Mouse (Mus musculus): ENCODE data around the gene Jtb. TPM values are rescaled to one million over a fixed set of nuclear protein-coding genes. Genes with fewer than 3 reads are reported as not detected.

The Jtb gene
- polyA plus RNA-seq (2016; fragmentation: Nextera tagmentation; extraction: Ambion mirVana) = 71.4 and 73.5 TPM in 2 replicates

- H3K9me3 ChIP-seq (replicated peaks) = no peaks in the 10 kb centered on the region
- H3K4me1 ChIP-seq = peaks cover 14% of the 10 kb centered on the region
- WGBS = under 1% methylated on average over 61 of the region's 61 CpGs
- peaks cover 34% of the 10 kb centered on the region for H3K36me3 ChIP-seq
- H3K27me3 ChIP-seq (ENCODE audit: low read depth, poor library complexity, severe bottlenecking) = no peaks in the 10 kb centered on the region
- peak within 1 kb of the TSS; percentile 78 for H3K4me3 ChIP-seq
- H3K27ac ChIP-seq = peak within 1 kb of the TSS; percentile 91
- DNase-seq (ENCODE audit: low spot score) = peak; percentile 92
These were observed at the start of gene Jtb for GRCm38 (mm10) chr3:90231507-90232333. TSS of gene Jtb (plus strand) at chr3:90231597.

GRCm38 (mm10) chr3:90183581-90183980 is 47.8 kb upstream of the Jtb start:
- WGBS = 79% methylated on average over 3 of the region's 3 CpGs
- H3K4me3 ChIP-seq = no peak overlapping the region
- no peaks in the 10 kb centered on the region for H3K4me1 ChIP-seq
- no peaks in the 10 kb centered on the region for H3K36me3 ChIP-seq
- no peak overlapping the region for H3K27ac ChIP-seq
- no peaks in the 10 kb centered on the region for H3K27me3 ChIP-seq (ENCODE audit: low read depth, poor library complexity, severe bottlenecking)
- H3K9me3 ChIP-seq (replicated peaks) = no peaks in the 10 kb centered on the region
- DNase-seq (ENCODE audit: low spot score) = no peak

- no peaks in the 10 kb centered on the region for H3K9me3 ChIP-seq (replicated peaks)
- no peaks in the 10 kb centered on the region for H3K36me3 ChIP-seq
- no peak for DNase-seq (ENCODE audit: low spot score)
- no peaks in the 10 kb centered on the region for H3K27me3 ChIP-seq (ENCODE audit: low read depth, poor library complexity, severe bottlenecking)
- no peak overlapping the region for H3K4me3 ChIP-seq
- 84% methylated on average over 11 of the region's 11 CpGs for WGBS
- H3K4me1 ChIP-seq = peaks cover 28% of the 10 kb centered on the region
- no peak overlapping the region for H3K27ac ChIP-seq
These were observed 40.4 kb upstream of the Jtb start for GRCm38 (mm10) chr3:90190859-90191510.

GRCm38 (mm10) chr3:90194759-90195158 is 36.6 kb upstream of the Jtb start:
- H3K9me3 ChIP-seq (replicated peaks) = no peaks in the 10 kb centered on the region
- WGBS = 47% methylated on average over 4 of the region's 4 CpGs
- no peak for DNase-seq (ENCODE audit: low spot score)

GRCm38 (mm10) chr3:90195644-90196043 is 35.8 kb upstream of the Jtb start:
- DNase-seq (ENCODE audit: low spot score) = no peak
- no peaks in the 10 kb centered on the region for H3K27me3 ChIP-seq (ENCODE audit: low read depth, poor library complexity, severe bottlenecking)
- no peaks in the 10 kb centered on the region for H3K9me3 ChIP-seq (replicated peaks)
- H3K27ac ChIP-seq = no peak overlapping the region
- 83% methylated on average over 1 of the region's 1 CpGs for WGBS
- H3K36me3 ChIP-seq = no peaks in the 10 kb centered on the region
- peaks cover 25% of the 10 kb centered on the region for H3K4me1 ChIP-seq
- no peak overlapping the region for H3K4me3 ChIP-seq

More at GRCm38 (mm10) chr3:90194759-90195158, 36.6 kb upstream of the Jtb start:
- H3K27me3 ChIP-seq (ENCODE audit: low read depth, poor library complexity, severe bottlenecking) = no peaks in the 10 kb centered on the region
- no peak overlapping the region for H3K27ac ChIP-seq
- no peak overlapping the region for H3K4me3 ChIP-seq
- peaks cover 28% of the 10 kb centered on the region for H3K4me1 ChIP-seq
- no peaks in the 10 kb centered on the region for H3K36me3 ChIP-seq

GRCm38 (mm10) chr3:90197548-90197947 is 33.8 kb upstream of the Jtb start:
- no peak overlapping the region for H3K4me3 ChIP-seq
- DNase-seq (ENCODE audit: low spot score) = no peak
- peaks cover 15% of the 10 kb centered on the region for H3K4me1 ChIP-seq
- no peaks in the 10 kb centered on the region for H3K27me3 ChIP-seq (ENCODE audit: low read depth, poor library complexity, severe bottlenecking)
- H3K27ac ChIP-seq = no peak overlapping the region
- no peaks in the 10 kb centered on the region for H3K9me3 ChIP-seq (replicated peaks)
- 76% methylated on average over 1 of the region's 1 CpGs for WGBS
- no peaks in the 10 kb centered on the region for H3K36me3 ChIP-seq

- WGBS = 78% methylated on average over 1 of the region's 1 CpGs
- no peaks in the 10 kb centered on the region for H3K27me3 ChIP-seq (ENCODE audit: low read depth, poor library complexity, severe bottlenecking)
- no peak overlapping the region for H3K27ac ChIP-seq
- H3K4me3 ChIP-seq = no peak overlapping the region
- DNase-seq (ENCODE audit: low spot score) = no peak
- H3K9me3 ChIP-seq (replicated peaks) = no peaks in the 10 kb centered on the region
- H3K36me3 ChIP-seq = peaks cover 25% of the 10 kb centered on the region
- H3K4me1 ChIP-seq = no peaks in the 10 kb centered on the region
These were observed 28.5 kb upstream of the Jtb start for GRCm38 (mm10) chr3:90202884-90203283.

GRCm38 (mm10) chr3:90203619-90204018 is 27.8 kb upstream of the Jtb start:
- H3K27ac ChIP-seq = no peak overlapping the region
- H3K4me3 ChIP-seq = no peak overlapping the region
- 83% methylated on average over 5 of the region's 5 CpGs for WGBS
- no peaks in the 10 kb centered on the region for H3K9me3 ChIP-seq (replicated peaks)
- H3K36me3 ChIP-seq = peaks cover 33% of the 10 kb centered on the region
- no peaks in the 10 kb centered on the region for H3K4me1 ChIP-seq
- no peaks in the 10 kb centered on the region for H3K27me3 ChIP-seq (ENCODE audit: low read depth, poor library complexity, severe bottlenecking)
- no peak for DNase-seq (ENCODE audit: low spot score)

GRCm38 (mm10) chr3:90204582-90204981 is 26.8 kb upstream of the Jtb start:
- Histone ChIP-seq H3K36me3 (peaks cover 42% of the 10 kb centered on the region), H3K27me3 (ENCODE audit: low read depth, poor library complexity, severe bottlenecking) (no peaks in the 10 kb centered on the region), H3K4me3 (no peak overlapping the region), H3K27ac (no peak overlapping the region), H3K9me3 (replicated peaks) (no peaks in the 10 kb centered on the region), H3K4me1 (no peaks in the 10 kb centered on the region)
- WGBS = 94% methylated on average over 2 of the region's 2 CpGs
- no peak for DNase-seq (ENCODE audit: low spot score)

GRCm38 (mm10) chr3:90208662-90209061 is 22.7 kb upstream of the Jtb start:
- Histone ChIP-seq H3K27me3 (ENCODE audit: low read depth, poor library complexity, severe bottlenecking) (no peaks in the 10 kb centered on the region), H3K4me3 (no peak overlapping the region), H3K9me3 (replicated peaks) (no peaks in the 10 kb centered on the region), H3K36me3 (peaks cover 71% of the 10 kb centered on the region), H3K27ac (no peak overlapping the region), H3K4me1 (peaks cover 16% of the 10 kb centered on the region)
- 94% methylated on average over 2 of the region's 2 CpGs for WGBS
- DNase-seq (ENCODE audit: low spot score) = no peak

- Histone ChIP-seq H3K36me3 (peaks cover 68% of the 10 kb centered on the region), H3K4me3 (no peak overlapping the region), H3K27me3 (ENCODE audit: low read depth, poor library complexity, severe bottlenecking) (no peaks in the 10 kb centered on the region), H3K9me3 (replicated peaks) (no peaks in the 10 kb centered on the region), H3K27ac (no peak overlapping the region), H3K4me1 (peaks cover 22% of the 10 kb centered on the region)
- no peak for DNase-seq (ENCODE audit: low spot score)
- 95% methylated on average over 5 of the region's 5 CpGs for WGBS
These were observed 21.4 kb upstream of the Jtb start for GRCm38 (mm10) chr3:90209908-90210566.

- H3K27ac ChIP-seq = no peak overlapping the region
- DNase-seq (ENCODE audit: low spot score) = no peak
- peaks cover 58% of the 10 kb centered on the region for H3K36me3 ChIP-seq
- H3K4me1 ChIP-seq = peaks cover 22% of the 10 kb centered on the region
- 84% methylated on average over 13 of the region's 13 CpGs for WGBS
- no peaks in the 10 kb centered on the region for H3K9me3 ChIP-seq (replicated peaks)
- no peaks in the 10 kb centered on the region for H3K27me3 ChIP-seq (ENCODE audit: low read depth, poor library complexity, severe bottlenecking)
- peak overlapping the region; percentile 88 for H3K4me3 ChIP-seq
These were observed 19.7 kb upstream of the Jtb start for GRCm38 (mm10) chr3:90211475-90212398.

Measured in limb, embryonic 10.5 days (tissue).